Mouse (Mus musculus) layer of hippocampus, adult 2 months (tissue): ENCODE measurements at regions not wholly inside any gene's neighbourhood (a gene's known extent, or its start where the extent isn't known, plus 50 kb on each side); places are given as distances from the start of the nearest gene placed in this dataset.

Experiments used
- DNase-seq, 2 experiments: peaks; one replicate each; pipeline ENCODE4 v3.0.0; 2022; ENCODE audit warnings: low spot score in 2 of 2
- H3K27ac ChIP-seq: fragments of 200-600 bp; 2 replicates; pipeline ENCODE4 v1.8.1; 2022
- H3K4me3 ChIP-seq: fragments of 200-600 bp; 2 replicates; pipeline ENCODE4 v1.8.1; 2022; ENCODE audit warnings: mild to moderate bottlenecking
- CTCF ChIP-seq: fragments of 200-600 bp; conservative IDR thresholded peaks from 2 replicates; pipeline ENCODE4 v1.8.1; 2022; ENCODE audit warnings: antibody characterized with exemption, mild to moderate bottlenecking, moderate library complexity

GRCm38 (mm10) chr1:183504103-183504841 is 86.3 kb downstream of the Hhipl2 start:
- Histone ChIP-seq H3K4me3 (no peak overlapping the region), H3K27ac (no peak overlapping the region)
- DNase-seq = no peak
- TF ChIP-seq CTCF = no peak

DNA sequence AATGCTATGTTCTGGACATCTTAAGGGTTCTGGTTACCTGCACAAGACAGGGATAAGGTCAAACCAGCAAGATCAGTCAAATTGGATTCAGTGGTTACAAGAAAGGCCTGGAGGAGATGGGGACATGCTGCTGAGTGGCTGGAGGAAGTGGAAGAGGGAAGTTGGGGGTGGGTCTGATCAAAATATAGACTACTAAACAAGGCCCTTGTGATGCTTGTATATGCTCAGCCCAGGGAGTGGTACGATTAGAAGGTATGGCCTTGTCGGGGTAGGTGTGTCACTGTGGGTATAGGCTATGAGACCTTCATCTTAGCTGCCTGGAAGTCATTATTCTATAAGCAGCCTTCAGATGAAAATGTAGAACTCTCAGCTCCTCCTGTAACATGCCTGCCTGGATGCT is 89.9 kb downstream of the Hhipl2 start:
- DNase-seq = no peak
- TF ChIP-seq CTCF = no peak
- Histone ChIP-seq H3K27ac (no peak overlapping the region), H3K4me3 (no peak overlapping the region)

GRCm38 (mm10) chr1:183510759-183511158 is 92.7 kb downstream of the Hhipl2 start:
- no peak for DNase-seq
- TF ChIP-seq CTCF = no peak
- Histone ChIP-seq H3K4me3 (no peak overlapping the region), H3K27ac (no peak overlapping the region)

GRCm38 (mm10) chr1:183513876-183514275 is 95.9 kb downstream of the Hhipl2 start:
- Histone ChIP-seq H3K4me3 (no peak overlapping the region), H3K27ac (no peak overlapping the region)
- no peak for DNase-seq
- TF ChIP-seq CTCF = no peak

- TF ChIP-seq CTCF = no peak
These were observed 96.4 kb downstream of the Hhipl2 start for GRCm38 (mm10) chr1:183514281-183514983.

DNA sequence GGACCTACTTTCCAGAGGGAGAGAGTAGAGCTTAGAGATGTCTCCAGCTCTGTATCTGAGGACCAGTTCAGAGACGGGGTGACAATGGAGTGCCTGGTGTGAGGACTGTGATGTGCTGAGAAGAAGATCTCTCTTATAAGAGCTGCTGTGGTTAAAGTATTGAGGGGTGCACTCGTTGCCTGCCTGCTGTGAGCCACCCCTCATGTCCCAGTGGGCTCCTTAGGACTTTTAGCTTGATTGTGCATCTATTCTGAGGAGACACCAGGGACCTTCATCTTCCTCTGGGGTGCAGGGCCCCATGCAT is 96.9 kb downstream of the Hhipl2 start:
- TF ChIP-seq CTCF = no peak
- Histone ChIP-seq H3K4me3 (no peak overlapping the region), H3K27ac (no peak overlapping the region)
- no peak for DNase-seq

More at GRCm38 (mm10) chr1:183514281-183514983, 96.4 kb downstream of the Hhipl2 start:
- Histone ChIP-seq H3K27ac (no peak overlapping the region), H3K4me3 (no peak overlapping the region)
- no peak for DNase-seq

GRCm38 (mm10) chr1:183516167-183516566 is 98.2 kb downstream of the Hhipl2 start:
- DNase-seq = peak in 1 of 2 experiments; percentile 1
- Histone ChIP-seq H3K4me3 (no peak overlapping the region), H3K27ac (no peak overlapping the region)
- TF ChIP-seq CTCF = peak; percentile 74

GRCm38 (mm10) chr1:183517236-183517635 is 99.2 kb downstream of the Hhipl2 start:
- DNase-seq = no peak
- TF ChIP-seq CTCF = no peak
- Histone ChIP-seq H3K27ac (no peak overlapping the region), H3K4me3 (no peak overlapping the region)

DNA sequence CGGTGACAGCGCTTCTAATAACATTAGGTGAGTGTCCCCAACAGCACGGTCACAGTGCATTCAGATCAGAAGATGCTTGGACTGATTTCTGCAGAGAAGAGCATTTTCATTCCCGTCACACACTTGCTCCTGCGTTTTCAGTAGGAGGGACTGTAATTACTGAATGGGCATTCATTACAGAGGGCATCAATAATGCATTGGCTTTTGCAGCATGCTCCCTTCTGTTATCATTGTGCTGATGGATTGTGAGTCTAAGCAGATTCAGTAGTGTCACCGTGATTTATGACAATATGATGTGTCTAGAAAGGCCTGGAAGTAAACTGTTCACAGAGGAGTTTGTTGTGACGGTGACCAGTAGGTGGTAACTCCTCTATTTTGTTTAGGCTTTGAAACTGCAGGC is 103.6 kb downstream of the Hhipl2 start:
- no peak for DNase-seq
- H3K27ac ChIP-seq = no peak overlapping the region
- no peak overlapping the region for H3K4me3 ChIP-seq
- no peak for TF ChIP-seq CTCF

- Histone ChIP-seq H3K4me3 (no peak overlapping the region), H3K27ac (no peak overlapping the region)
- TF ChIP-seq CTCF = no peak
- no peak for DNase-seq
These were observed 115.4 kb downstream of the Hhipl2 start for GRCm38 (mm10) chr1:183533386-183533785.

DNA sequence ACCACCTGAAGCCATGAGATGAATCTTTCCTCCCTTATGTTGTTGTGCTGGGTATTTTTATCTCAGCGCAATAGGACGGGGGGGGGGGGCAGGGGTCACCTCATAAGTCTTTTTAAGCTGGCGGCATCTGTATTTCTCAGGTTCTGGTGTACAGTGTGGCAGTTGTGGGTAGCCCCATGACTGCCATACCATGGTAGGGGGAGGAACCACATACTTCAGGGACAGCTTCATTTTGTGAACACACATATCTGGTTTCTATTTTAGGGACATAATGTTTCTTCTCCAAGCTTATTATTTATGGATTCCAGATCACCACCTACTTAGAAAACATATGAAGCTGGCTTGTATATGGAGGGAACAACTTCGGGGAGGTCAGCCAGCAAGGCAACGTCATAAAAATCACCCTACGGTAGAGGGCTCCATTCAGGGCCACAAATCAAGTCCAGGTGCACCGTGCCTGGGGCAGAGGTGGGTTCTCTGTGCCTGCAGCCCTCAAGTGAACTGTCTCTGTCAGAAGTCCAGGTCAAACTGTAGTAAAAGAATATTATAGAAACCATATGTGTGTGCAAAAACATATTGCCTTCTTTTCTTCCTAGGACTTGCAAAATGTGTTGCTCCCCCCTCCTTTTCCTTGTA is 130.9 kb downstream of the Hhipl2 start:
- Histone ChIP-seq H3K4me3 (no peak overlapping the region), H3K27ac (no peak overlapping the region)
- TF ChIP-seq CTCF = no peak
- no peak for DNase-seq

DNA sequence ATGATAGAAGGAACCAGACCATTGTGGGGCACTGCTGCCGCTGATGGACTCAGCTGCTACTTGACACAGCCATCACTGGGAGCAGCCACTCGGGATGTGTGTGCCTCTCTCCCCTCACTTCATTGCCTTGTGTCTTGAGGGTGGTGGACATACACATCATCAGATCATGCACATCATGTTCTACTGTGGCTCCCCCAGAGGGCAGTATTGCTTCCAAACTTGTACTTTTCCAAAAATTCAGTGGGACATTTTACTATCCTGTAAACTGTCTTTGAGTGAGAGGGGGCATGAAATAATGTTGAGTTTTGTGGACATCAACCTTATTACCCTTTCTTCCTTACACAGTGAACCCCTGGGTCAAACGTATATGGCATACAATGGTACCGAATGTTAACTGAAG is 134.6 kb downstream of the Hhipl2 start:
- TF ChIP-seq CTCF = peak; percentile 56
- no peak for DNase-seq
- Histone ChIP-seq H3K4me3 (no peak overlapping the region), H3K27ac (no peak overlapping the region)

GRCm38 (mm10) chr1:183553219-183553618 is 135.2 kb downstream of the Hhipl2 start:
- no peak overlapping the region for H3K4me3 ChIP-seq
- H3K27ac ChIP-seq = no peak overlapping the region
- no peak for TF ChIP-seq CTCF
- DNase-seq = no peak

DNA sequence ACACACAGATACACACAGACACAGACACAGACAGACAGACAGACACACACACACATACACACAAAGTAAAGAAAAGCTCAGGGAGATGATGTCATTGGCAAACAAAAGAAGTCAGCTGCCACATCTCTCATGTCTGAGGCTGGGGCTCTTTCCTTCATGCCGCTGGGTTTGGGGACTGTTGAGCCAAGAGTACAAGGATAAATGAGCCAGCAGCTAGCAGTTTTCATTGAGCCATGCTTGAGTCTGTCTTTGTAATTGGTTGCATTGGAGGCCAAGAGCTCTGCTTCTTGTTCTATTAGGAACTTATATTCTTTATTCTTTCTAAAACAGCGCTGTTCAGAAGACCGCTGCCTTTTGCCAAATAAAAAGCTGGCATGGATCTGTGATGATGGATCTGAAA is 144.8 kb downstream of the Hhipl2 start:
- no peak overlapping the region for H3K27ac ChIP-seq
- TF ChIP-seq CTCF = no peak
- DNase-seq = no peak
- H3K4me3 ChIP-seq = no peak overlapping the region
